Mouse (Mus musculus): ENCODE results near the gene 9130213A22Rik.

Gene 9130213A22Rik

GRCm38 (mm10) chr11:69106842-69107241, 15.5 kb downstream of the 9130213A22Rik start:
- no peak for DNase-seq (ENCODE audit: low spot score in 2 of 2)

- DNase-seq (ENCODE audit: low spot score in 2 of 2): no peak
Observed at GRCm38 (mm10) chr11:69106299-69106698, 16.1 kb downstream of the 9130213A22Rik start.

- no peak for DNase-seq (ENCODE audit: low spot score in 2 of 2)
Observed at GRCm38 (mm10) chr11:69105796-69106195, 16.6 kb downstream of the 9130213A22Rik start.

GRCm38 (mm10) chr11:69105227-69105626, 17.2 kb downstream of the 9130213A22Rik start:
- no peak for DNase-seq (ENCODE audit: low spot score in 2 of 2)

GRCm38 (mm10) chr11:69104487-69104886, 17.9 kb downstream of the 9130213A22Rik start:
- no peak for DNase-seq (ENCODE audit: low spot score in 2 of 2)

- no peak for DNase-seq (ENCODE audit: low spot score in 2 of 2)
Observed at GRCm38 (mm10) chr11:69103531-69104435, 18.6 kb downstream of the 9130213A22Rik start.

- DNase-seq (ENCODE audit: low spot score in 2 of 2): no peak
Observed at GRCm38 (mm10) chr11:69103121-69103520, 19.3 kb downstream of the 9130213A22Rik start.

- no peak for DNase-seq (ENCODE audit: low spot score in 2 of 2)
Observed at GRCm38 (mm10) chr11:69102403-69102725, 20.0 kb downstream of the 9130213A22Rik start.

- DNase-seq (ENCODE audit: low spot score in 2 of 2): no peak
Observed at GRCm38 (mm10) chr11:69101604-69102402, 20.6 kb downstream of the 9130213A22Rik start.

- DNase-seq (ENCODE audit: low spot score in 2 of 2): no peak
Observed at GRCm38 (mm10) chr11:69100639-69101360, 21.6 kb downstream of the 9130213A22Rik start.

- DNase-seq (ENCODE audit: low spot score in 2 of 2): peak; percentile 79 to 92
Observed at GRCm38 (mm10) chr11:69099915-69100345, 22.5 kb downstream of the 9130213A22Rik start.

GRCm38 (mm10) chr11:69099177-69099914, 23.0 kb downstream of the 9130213A22Rik start:
- DNase-seq (ENCODE audit: low spot score in 2 of 2): peak in 1 of 2 experiments; percentile 59

GRCm38 (mm10) chr11:69098762-69099091, 23.7 kb downstream of the 9130213A22Rik start:
- DNase-seq (ENCODE audit: low spot score in 2 of 2): peak; percentile 91 to 96

- peak in 1 of 2 experiments; percentile 42 for DNase-seq (ENCODE audit: low spot score in 2 of 2)
Observed at GRCm38 (mm10) chr11:69098039-69098761, 24.2 kb downstream of the 9130213A22Rik start.

- peak; percentile 91 to 97 for DNase-seq (ENCODE audit: low spot score in 2 of 2)
Observed at GRCm38 (mm10) chr11:69096987-69097900, 25.1 kb downstream of the 9130213A22Rik start.

GRCm38 (mm10) chr11:69096360-69096986, 25.9 kb downstream of the 9130213A22Rik start:
- DNase-seq (ENCODE audit: low spot score in 2 of 2): no peak

GRCm38 (mm10) chr11:69095511-69096231, 26.7 kb downstream of the 9130213A22Rik start:
- peak; percentile 56 to 60 for DNase-seq (ENCODE audit: low spot score in 2 of 2)

GRCm38 (mm10) chr11:69094697-69095429, 27.5 kb downstream of the 9130213A22Rik start, which contains the start of gene Per1:
TSS of gene Per1 (plus strand) at chr11:69095217.
- peak; percentile 90 to 98 for DNase-seq (ENCODE audit: low spot score in 2 of 2)
